Mouse (Mus musculus) cortical plate, adult 2 months (tissue): ENCODE results near the gene Cxcl12. TPM values are rescaled to one million over a fixed set of nuclear protein-coding genes. Genes with fewer than 3 reads are reported as not detected.

Experiments used
- H3K27ac ChIP-seq: fragments of 200-500 bp; 2 replicates; pipeline ENCODE4 v1.5.1; 2012; ENCODE audit warnings: low read length, control low read depth, inconsistent platforms; ENCODE audit not compliant: insufficient read depth
- H3K4me1 ChIP-seq: fragments of 200-500 bp; 2 replicates; pipeline ENCODE4 v1.6.1; 2011; ENCODE audit warnings: low read length; ENCODE audit not compliant: control insufficient read depth, insufficient read depth
- H3K4me3 ChIP-seq: fragments of 200-500 bp; 2 replicates; pipeline ENCODE4 v1.5.1; 2011; ENCODE audit warnings: mild to moderate bottlenecking, low read length, control low read depth; ENCODE audit not compliant: insufficient read depth
- CTCF ChIP-seq: fragments of 200-500 bp; IDR thresholded peaks from 2 replicates; pipeline ENCODE4 v1.5.1; 2011; ENCODE audit warnings: mild to moderate bottlenecking, control low read depth, low read length; ENCODE audit not compliant: insufficient read depth; ENCODE audit errors: extremely low read depth
- POLR2A ChIP-seq: fragments of 200-500 bp; IDR thresholded peaks from 2 replicates; pipeline ENCODE4 v1.6.1; 2011; ENCODE audit warnings: mild to moderate bottlenecking, low read length, control low read depth; ENCODE audit not compliant: insufficient read depth; ENCODE audit errors: extremely low read depth
- polyA plus RNA-seq: library from polyadenylated mRNA; depleted of rRNA; stranded (reverse); fragments of >200 nt; gene quantifications from 2 replicates; pipeline ENCODE4 v1.2.3, GENCODE M21; 2012

Gene Cxcl12
- polyA plus RNA-seq, 1 experiment = 69.1 TPM

DNA sequence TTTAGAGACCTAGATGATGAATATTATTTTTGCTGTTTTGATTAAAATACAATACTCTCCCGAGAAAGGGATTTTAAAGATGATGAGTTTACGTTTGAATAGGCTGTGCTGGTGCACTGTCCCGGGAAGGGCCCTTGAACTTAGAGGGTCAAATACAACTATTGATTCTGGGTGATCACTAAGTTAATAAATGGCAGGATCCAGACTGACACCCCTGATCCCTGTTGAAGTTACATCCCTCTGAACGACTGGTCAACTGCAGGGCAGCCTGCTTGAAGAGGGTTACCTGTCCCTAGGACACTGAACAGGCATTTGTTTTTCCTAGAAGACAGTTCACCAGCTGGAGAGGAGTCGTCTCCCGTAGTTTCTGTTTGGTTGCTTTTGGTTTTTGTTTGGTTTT, 4.0 kb downstream of the Cxcl12 start:
- TF ChIP-seq POLR2A (no peak), CTCF (no peak)
- no peaks in the 10 kb centered on the region for H3K4me1 ChIP-seq
- no peak overlapping the region for H3K4me3 ChIP-seq

DNA sequence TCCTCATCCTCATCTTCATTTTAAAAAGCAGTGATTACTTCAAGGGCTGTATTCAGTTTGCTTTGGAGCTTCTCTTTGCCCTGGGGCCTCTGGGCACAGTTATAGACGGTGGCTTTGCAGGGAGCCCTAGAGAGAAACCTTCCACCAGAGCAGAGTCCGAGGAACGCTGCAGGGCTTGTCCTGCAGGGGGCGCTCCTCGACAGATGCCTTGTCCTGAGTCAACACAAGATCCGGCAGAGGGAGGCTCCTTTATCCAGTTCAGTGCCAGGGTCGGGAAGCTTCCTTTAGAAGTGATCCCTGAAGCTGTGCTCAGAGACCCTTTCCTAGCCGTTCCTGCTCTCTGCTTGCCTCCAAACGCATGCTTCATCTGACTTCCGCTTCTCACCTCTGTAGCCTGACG, 5.5 kb downstream of the Cxcl12 start:
- TF ChIP-seq CTCF = peak; percentile 76
- TF ChIP-seq POLR2A = no peak
- H3K4me1 ChIP-seq = no peaks in the 10 kb centered on the region
- H3K27ac ChIP-seq = no peak overlapping the region
- no peak overlapping the region for H3K4me3 ChIP-seq

More for the DNA sequence above, 4.0 kb downstream of the Cxcl12 start:
- no peak overlapping the region for H3K27ac ChIP-seq

DNA sequence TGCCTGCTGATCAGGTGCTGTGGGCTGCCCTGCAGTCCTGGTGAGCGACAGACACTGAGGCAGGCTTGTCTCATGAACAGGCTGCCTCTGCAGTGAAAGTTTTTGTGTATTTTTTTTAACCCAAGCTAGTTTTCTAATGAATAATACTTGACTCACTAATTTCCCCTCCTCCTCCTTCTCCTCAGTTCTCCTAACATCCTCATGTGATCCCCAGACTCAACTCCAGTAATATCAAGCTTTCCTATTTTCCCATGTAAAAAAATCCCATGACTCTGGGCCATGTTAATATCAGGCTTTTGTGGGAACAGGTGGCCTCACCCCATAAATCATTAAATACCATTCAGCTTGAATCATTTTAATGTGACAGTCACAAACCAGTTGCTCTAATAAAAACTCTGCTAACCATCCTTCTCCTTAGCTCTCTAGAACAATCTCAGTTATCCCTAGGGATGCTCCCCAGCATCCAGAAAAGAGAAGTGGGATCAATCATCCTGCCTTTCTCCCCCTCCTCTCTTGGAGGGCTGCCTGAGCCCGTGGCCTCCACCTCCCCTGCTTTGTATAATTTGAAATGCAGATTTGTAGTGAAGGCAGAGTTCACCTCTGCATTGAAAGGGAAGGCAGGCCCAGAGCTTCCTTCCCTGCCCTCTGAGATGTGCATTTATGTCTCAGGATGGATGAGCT, 6.9 kb downstream of the Cxcl12 start:
- H3K27ac ChIP-seq = no peak overlapping the region
- TF ChIP-seq POLR2A = no peak
- no peak for TF ChIP-seq CTCF
- no peaks in the 10 kb centered on the region for H3K4me1 ChIP-seq
- no peak overlapping the region for H3K4me3 ChIP-seq

DNA sequence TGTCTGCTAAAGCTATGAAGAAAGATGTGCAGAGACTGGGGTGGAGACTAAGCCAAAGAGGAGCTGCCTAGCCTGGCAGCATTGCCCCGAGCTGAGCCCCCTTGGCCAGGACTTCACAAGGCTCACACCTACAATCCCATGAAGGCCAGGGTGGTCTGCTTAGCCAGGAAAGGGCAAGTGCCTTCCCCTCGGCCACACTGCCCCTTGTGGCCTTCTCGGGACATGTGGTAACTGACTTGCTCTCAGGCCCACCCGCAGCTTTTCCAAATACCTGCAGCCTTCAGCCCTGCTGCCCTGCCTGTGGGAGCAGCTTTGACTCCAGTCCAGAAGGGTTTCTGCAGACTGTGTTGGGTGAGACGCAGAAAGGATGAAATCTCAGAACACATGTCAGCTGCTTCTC, 8.1 kb downstream of the Cxcl12 start:
- H3K4me3 ChIP-seq = no peak overlapping the region
- no peak for TF ChIP-seq POLR2A
- TF ChIP-seq CTCF = 0 out of 2 replicates have a peak, but pooled peaks have one; percentile 0
- no peak overlapping the region for H3K27ac ChIP-seq
- no peaks in the 10 kb centered on the region for H3K4me1 ChIP-seq

DNA sequence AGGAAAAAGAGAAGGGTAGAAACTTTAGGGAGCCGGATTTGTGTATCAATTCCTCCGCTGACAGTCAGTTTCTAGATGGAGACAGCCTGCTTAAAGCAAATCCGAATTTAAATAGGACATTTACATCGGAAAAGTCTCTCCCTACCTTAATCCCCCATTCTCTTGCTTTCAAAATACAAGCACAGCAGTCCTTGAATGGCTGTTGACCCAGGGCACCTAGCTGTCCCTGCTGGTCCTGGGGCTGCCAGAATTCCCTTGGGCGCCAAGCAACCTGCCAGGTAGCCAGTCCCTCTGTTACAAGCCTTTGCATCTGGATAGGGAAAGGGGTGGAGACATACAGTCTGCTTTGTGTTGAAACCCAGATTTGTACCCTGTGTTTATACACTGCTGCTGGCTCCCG, 12.0 kb downstream of the Cxcl12 start:
- H3K27ac ChIP-seq = no peak overlapping the region
- H3K4me3 ChIP-seq = no peak overlapping the region
- no peaks in the 10 kb centered on the region; the same call in 1 of the 2 replicates for H3K4me1 ChIP-seq
- TF ChIP-seq CTCF = no peak
- no peak for TF ChIP-seq POLR2A

DNA sequence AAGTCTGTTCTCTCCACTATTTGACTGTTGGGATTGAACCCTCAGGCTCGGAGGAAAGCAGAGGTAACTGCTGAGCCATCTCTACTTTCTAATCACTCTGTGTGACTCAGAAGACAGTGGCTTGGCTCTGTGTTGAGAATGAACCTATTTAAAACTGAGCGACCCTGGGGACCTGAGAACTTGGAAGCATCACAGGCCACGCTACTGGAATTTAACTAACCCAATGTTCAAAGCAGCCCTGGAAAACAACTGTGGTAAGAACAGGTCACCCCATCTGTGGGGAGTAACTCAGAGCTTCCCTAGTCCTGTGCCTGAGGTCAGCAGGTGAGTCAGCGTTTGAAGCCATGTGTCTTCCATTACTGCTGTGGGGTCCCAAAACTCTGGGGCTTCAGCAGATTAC, 17.0 kb downstream of the Cxcl12 start:
- H3K27ac ChIP-seq = no peak overlapping the region
- H3K4me3 ChIP-seq = no peak overlapping the region
- H3K4me1 ChIP-seq = no peaks in the 10 kb centered on the region; the same call in 1 of the 2 replicates
- TF ChIP-seq POLR2A (no peak), CTCF (no peak)

DNA sequence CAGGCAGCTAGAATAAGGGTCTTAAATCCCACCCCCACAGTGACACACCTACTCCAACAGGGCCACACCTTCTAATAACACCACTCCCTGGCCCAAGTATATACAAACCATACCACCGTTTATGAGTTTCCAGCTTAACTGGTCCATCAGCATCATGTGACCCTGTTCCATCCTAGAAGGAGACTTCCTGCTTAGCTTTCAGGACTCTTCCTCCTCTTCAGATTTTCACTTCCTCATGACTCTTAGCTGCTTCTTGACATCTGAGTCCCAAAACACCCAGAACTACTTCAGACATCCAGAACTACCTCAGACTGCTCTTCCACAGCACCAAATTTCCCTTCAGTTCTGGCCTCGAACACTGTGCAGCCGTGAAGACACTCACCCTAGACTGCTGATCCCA, 22.1 kb downstream of the Cxcl12 start:
- H3K4me1 ChIP-seq = no peaks in the 10 kb centered on the region
- TF ChIP-seq POLR2A (no peak), CTCF (no peak)
- no peak overlapping the region for H3K27ac ChIP-seq
- no peak overlapping the region for H3K4me3 ChIP-seq

DNA sequence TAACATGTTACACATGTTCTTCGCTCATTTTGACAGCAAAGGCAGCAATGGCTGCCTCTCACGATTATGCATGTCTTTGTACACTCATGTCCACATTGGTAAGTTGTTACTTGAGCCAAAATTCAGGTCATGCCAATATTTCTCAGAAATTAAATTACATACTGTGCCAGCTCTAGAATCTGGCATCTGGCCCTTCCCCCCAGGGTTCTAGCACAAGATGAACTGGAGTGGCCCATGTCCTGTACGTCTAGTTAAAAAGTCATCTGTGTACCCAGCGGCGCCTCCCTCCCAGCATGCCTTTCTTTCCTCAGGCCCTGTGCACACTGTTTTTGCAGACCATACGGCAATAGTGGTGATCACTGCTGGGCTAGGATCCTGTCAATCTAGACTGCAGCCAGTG, 23.4 kb downstream of the Cxcl12 start:
- TF ChIP-seq POLR2A (no peak), CTCF (no peak)
- H3K4me3 ChIP-seq = no peak overlapping the region
- no peak overlapping the region for H3K27ac ChIP-seq
- H3K4me1 ChIP-seq = no peaks in the 10 kb centered on the region

DNA sequence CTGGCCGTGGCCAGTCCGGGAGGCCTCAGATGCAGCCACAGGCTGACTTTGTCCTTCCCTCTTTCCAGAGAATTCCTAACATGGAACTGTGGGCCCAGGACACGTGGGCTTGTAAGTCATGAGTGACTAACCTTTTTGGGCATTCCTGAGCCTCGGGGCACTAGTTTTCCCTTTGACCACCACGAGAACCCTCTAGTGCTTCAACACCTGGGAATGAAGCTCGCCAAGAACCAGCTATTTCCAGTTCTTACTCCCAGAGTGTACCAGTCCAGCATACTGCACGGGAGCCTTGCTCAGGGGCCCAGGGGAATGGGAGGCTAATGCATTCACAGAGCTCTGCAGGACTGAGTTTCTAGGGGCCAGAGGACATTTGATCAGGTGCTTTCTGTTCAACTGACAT, 24.3 kb downstream of the Cxcl12 start:
- TF ChIP-seq POLR2A = no peak
- no peak for TF ChIP-seq CTCF
- no peak overlapping the region for H3K4me3 ChIP-seq
- no peaks in the 10 kb centered on the region for H3K4me1 ChIP-seq
- no peak overlapping the region for H3K27ac ChIP-seq

DNA sequence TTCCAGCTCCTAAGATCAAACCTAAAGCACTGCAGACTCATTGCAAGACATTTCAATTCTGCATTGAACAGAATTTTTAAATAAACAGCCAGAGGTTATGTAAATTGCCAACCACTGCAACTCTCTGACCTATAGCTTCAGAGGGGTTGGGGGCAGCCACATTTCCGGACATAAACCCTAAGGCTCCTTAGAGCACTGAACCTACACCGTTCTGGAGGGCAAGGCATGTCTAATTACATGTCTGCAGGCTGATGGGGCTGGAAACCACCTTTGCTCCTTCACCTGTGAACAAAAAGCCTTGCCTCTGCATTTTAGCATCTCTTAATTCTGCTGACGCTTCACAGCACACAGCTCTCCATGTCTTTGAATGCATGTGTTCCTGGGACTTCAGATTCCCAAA, 26.9 kb downstream of the Cxcl12 start:
- Histone ChIP-seq H3K4me1 (no peaks in the 10 kb centered on the region), H3K4me3 (no peak overlapping the region), H3K27ac (no peak overlapping the region)
- TF ChIP-seq POLR2A = no peak
- TF ChIP-seq CTCF = no peak

DNA sequence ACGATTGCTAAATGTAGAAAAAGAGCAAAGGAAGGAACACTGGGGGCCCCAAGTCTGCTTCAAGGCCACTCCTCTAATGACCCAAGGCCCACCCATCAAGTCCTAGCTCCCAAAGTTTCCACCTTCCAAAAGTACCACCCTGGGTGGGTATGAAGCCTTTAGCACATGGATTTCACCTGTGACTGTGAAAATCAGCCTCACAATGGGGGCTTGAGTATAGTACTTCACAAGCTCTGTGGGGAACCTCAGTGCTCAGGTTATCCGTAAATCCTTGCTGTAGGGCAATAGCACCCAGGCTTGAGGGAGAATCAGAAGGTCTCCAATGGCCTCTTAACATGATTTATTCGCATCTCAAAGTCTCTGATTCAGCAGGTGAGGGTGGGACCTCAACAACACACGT, 30.5 kb downstream of the Cxcl12 start:
- H3K4me3 ChIP-seq = no peak overlapping the region
- no peak overlapping the region for H3K27ac ChIP-seq
- TF ChIP-seq CTCF (no peak), POLR2A (no peak)
- H3K4me1 ChIP-seq = no peaks in the 10 kb centered on the region
